Mouse (Mus musculus) testis, adult 2 months (tissue): ENCODE data around the gene Psmc3ip. TPM values are rescaled to one million over a fixed set of nuclear protein-coding genes. Genes with fewer than 3 reads are reported as not detected.

Source experiments
- H3K27ac ChIP-seq: fragments of 200-500 bp; 2 replicates; pipeline ENCODE4 v1.5.1; 2012; ENCODE audit warnings: low read depth, low read length; ENCODE audit not compliant: control insufficient read depth, insufficient read depth
- H3K27me3 ChIP-seq: fragments of 200-500 bp; 2 replicates; pipeline ENCODE4 v1.6.1; 2012; ENCODE audit warnings: mild to moderate bottlenecking, low read length, moderate library complexity; ENCODE audit not compliant: control insufficient read depth, insufficient read depth
- H3K36me3 ChIP-seq: fragments of 200-500 bp; 2 replicates; pipeline ENCODE4 v1.6.1; 2012; ENCODE audit warnings: mild to moderate bottlenecking, low read length; ENCODE audit not compliant: control insufficient read depth, insufficient read depth
- H3K4me1 ChIP-seq: fragments of 200-500 bp; 2 replicates; pipeline ENCODE4 v1.6.1; 2012; ENCODE audit warnings: low read length; ENCODE audit not compliant: control insufficient read depth, insufficient read depth
- H3K4me3 ChIP-seq: fragments of 200-500 bp; 2 replicates; pipeline ENCODE4 v1.5.1; 2012; ENCODE audit warnings: low read depth, mild to moderate bottlenecking, low read length, moderate library complexity, mixed read lengths; ENCODE audit not compliant: control insufficient read depth
- CTCF ChIP-seq: fragments of 200-500 bp; IDR thresholded peaks from 2 replicates; pipeline ENCODE4 v1.5.1; 2012; ENCODE audit warnings: low read depth, mild to moderate bottlenecking, inconsistent platforms, low read length, moderate library complexity; ENCODE audit not compliant: control insufficient read depth, insufficient read depth, insufficient replicate concordance
- POLR2A ChIP-seq: fragments of 200-500 bp; IDR thresholded peaks from 2 replicates; pipeline ENCODE4 v1.6.1; 2012; ENCODE audit warnings: low read depth, mild to moderate bottlenecking, inconsistent platforms, low read length, moderate library complexity; ENCODE audit not compliant: control insufficient read depth
- polyA plus RNA-seq: library from polyadenylated mRNA; depleted of rRNA; stranded (reverse); fragments of >200 nt; gene quantifications from 2 replicates; pipeline ENCODE4 v1.2.3, GENCODE M21; 2012

Gene Psmc3ip
- polyA plus RNA-seq, 1 experiment: 77.6 TPM

GRCm38 (mm10) chr11:101063676-101064327 is 31.4 kb downstream of the Psmc3ip start:
- Histone ChIP-seq H3K27ac (peak overlapping the region; percentile 76), H3K4me1 (peaks cover 17% of the 10 kb centered on the region), H3K27me3 (no peaks in the 10 kb centered on the region), H3K36me3 (no peaks in the 10 kb centered on the region), H3K4me3 (no peak overlapping the region)
- no peak for TF ChIP-seq POLR2A
- TF ChIP-seq CTCF: no peak

- peaks cover 21% of the 10 kb centered on the region for H3K4me1 ChIP-seq
- no peaks in the 10 kb centered on the region for H3K36me3 ChIP-seq
- no peak overlapping the region for H3K4me3 ChIP-seq
- TF ChIP-seq POLR2A: no peak
- no peaks in the 10 kb centered on the region for H3K27me3 ChIP-seq
- H3K27ac ChIP-seq: peak overlapping the region; percentile 76
Observed at GRCm38 (mm10) chr11:101062971-101063675, 32.1 kb downstream of the Psmc3ip start.

DNA sequence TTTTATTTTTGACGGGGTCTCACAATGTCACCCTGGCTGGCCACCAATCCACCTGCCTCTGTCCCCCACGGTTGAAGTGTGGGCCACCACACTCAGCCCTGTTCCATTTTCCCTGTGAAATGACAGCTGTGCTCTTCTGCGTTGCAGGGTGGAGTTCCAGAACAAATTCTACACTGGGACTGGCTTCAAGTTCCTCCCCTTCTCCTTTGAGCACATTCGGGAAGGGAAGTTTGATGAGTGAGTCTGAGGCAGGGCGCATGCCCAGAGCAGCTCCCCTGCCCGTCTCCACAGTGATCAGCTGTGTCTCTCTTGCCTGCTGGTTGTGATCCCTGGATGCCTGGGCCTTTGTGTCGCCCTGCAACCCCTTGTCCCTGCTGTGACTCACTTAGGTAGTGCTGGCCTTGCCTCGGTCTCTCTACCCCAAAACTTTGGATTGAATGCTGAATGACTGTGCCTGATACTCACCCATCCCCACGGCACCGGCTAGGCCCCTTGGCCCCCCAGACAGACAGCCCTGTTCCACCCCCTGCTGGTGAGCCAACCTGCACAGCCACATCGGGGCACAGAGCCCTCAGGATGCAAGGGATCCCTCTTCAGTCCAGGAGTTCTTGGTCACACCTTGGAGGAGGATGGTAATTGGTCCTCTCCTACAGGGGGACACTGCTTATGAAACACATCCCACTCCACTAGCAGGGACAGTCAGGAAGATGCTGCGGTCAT is 32.9 kb downstream of the Psmc3ip start:
- Histone ChIP-seq H3K4me3 (no peak overlapping the region), H3K36me3 (no peaks in the 10 kb centered on the region), H3K27ac (peak overlapping the region; percentile 46), H3K4me1 (peaks cover 21% of the 10 kb centered on the region), H3K27me3 (no peaks in the 10 kb centered on the region)
- TF ChIP-seq POLR2A (no peak), CTCF (no peak)

DNA sequence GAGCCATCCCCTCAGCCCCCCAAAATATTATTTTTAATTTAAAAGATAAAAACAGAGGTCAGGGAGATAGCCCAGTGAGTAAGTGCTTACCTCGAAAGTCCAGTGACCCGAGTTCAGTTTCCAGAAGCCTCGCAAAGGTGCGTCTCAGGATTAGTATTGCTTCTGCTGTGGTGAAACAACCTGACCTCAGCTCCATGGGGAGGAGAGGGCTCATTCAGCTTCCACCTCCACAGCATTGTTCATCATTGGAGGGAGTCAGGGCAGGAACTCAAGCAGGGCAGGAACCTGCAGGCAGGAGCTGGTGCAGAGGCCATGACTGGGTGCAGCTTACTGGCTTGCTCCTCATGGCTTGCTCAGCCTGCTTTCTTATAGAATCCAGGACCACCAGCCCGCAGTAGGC is 34.2 kb downstream of the Psmc3ip start:
- peak overlapping the region; percentile 47 for H3K27ac ChIP-seq
- no peak for TF ChIP-seq POLR2A
- no peak for TF ChIP-seq CTCF
- H3K36me3 ChIP-seq: no peaks in the 10 kb centered on the region
- H3K4me1 ChIP-seq: peaks cover 17% of the 10 kb centered on the region
- no peaks in the 10 kb centered on the region for H3K27me3 ChIP-seq
- H3K4me3 ChIP-seq: no peak overlapping the region

DNA sequence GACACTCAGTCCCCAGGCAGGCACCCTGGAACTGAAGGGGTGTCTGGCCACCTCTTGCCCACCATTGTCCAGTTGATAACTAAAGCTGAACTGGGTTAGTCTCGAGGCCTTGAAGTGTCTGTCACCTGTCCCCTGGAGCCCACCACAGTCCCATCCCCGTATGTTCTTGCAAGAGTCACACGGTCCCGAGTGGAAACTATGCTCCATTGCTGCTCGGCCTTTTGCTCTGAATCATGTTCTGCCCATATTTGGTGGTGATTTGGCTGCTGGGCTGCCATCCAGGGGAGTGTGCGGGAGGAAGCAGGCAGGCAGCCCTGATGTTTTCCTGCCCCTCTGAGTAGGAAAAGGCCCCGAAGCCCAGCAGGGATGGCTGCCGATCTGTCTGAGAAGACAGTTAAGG is 35.1 kb downstream of the Psmc3ip start:
- H3K4me1 ChIP-seq: peaks cover 14% of the 10 kb centered on the region
- no peaks in the 10 kb centered on the region for H3K36me3 ChIP-seq
- no peaks in the 10 kb centered on the region for H3K27me3 ChIP-seq
- TF ChIP-seq POLR2A: no peak; the same call in 1 of the 2 replicates
- TF ChIP-seq CTCF: no peak
- peak overlapping the region; percentile 85 for H3K27ac ChIP-seq
- no peak overlapping the region for H3K4me3 ChIP-seq

- Histone ChIP-seq H3K4me1 (peaks cover 14% of the 10 kb centered on the region), H3K27ac (peak overlapping the region; percentile 85), H3K4me3 (no peak overlapping the region), H3K36me3 (no peaks in the 10 kb centered on the region), H3K27me3 (no peaks in the 10 kb centered on the region)
- TF ChIP-seq POLR2A (no peak), CTCF (no peak)
Observed at GRCm38 (mm10) chr11:101059473-101059872, 35.8 kb downstream of the Psmc3ip start.

DNA sequence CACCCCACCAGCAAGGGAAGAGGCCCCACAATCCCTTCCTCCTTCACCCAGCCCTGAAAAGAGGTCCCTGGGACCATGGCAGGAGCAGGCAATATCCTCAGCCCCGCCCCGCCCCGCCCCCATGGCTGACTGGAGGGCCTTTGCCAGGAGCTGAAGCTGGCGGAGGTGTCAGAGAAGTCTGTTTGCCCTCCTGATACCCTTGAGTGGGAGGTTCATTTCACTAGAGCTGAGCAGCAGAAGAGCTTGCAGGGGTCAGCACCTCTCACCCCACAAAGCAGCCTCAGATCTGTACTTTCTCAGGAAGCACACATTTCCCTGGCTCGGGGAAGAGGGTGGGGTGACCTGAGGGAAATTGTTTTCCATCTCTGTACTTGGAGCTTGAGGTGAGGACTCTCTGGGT is 36.5 kb downstream of the Psmc3ip start:
- Histone ChIP-seq H3K27me3 (no peaks in the 10 kb centered on the region), H3K4me1 (peaks cover 14% of the 10 kb centered on the region), H3K36me3 (no peaks in the 10 kb centered on the region), H3K4me3 (no peak overlapping the region), H3K27ac (peak overlapping the region; percentile 85)
- no peak for TF ChIP-seq CTCF
- no peak for TF ChIP-seq POLR2A
